ENCODE assay signal across 8 mouse cellular contexts in genomic region chr1:52630937-52631299, GRCm38 (mm10). TPM values are rescaled to one million over a fixed set of nuclear protein-coding genes. Genes with fewer than 3 reads are reported as not detected.
DNase-seq lines count a peak whose midpoint lies in the region; ATAC-seq lines count a peak whose summit lies in the region.

No protein-coding gene starts in this region.

- H3K27ac ChIP-seq in hindbrain, embryonic 16.5 days (ENCODE audit: low read depth, low read length): peak overlapping the region; percentile 93
- H3K27ac ChIP-seq in midbrain, embryonic 12.5 days (replicated peaks): peak overlapping the region; percentile 75

- H3K9ac ChIP-seq in hindbrain, embryonic 16.5 days (ENCODE audit: low read depth, low read length): peak overlapping the region; percentile 96
- peak overlapping the region; percentile 84 for H3K9ac ChIP-seq in midbrain, embryonic 12.5 days (replicated peaks)

- H3K36me3 ChIP-seq in hindbrain, embryonic 16.5 days (ENCODE audit: control insufficient read depth, insufficient read depth, low read length): no peaks in the 10 kb centered on the region
- 0 out of 2 replicates have a peak, but pooled peaks cover 6% of the 10 kb centered on the region for H3K36me3 ChIP-seq in midbrain, embryonic 12.5 days

- H3K4me2 ChIP-seq in hindbrain, embryonic 16.5 days (ENCODE audit: low read length): peak overlapping the region; percentile 65
- peak overlapping the region; percentile 60 for H3K4me2 ChIP-seq in midbrain, embryonic 12.5 days (replicated peaks)

- under 1% methylated on average over 6 of the region's 6 CpGs for WGBS in hindbrain, embryonic 16.5 days
- WGBS in midbrain, embryonic 12.5 days: 0% methylated on average over 6 of the region's 6 CpGs

- intact Hi-C loops in left cerebral cortex, postnatal 36 days (cut with DNase I): loop anchor here (5.0 to 10.0 kb wide), 3 partner anchors 134 to 486 kb away; no protein-coding TSS in a partner anchor

- H3K9me3 ChIP-seq in hindbrain, embryonic 16.5 days (ENCODE audit: control insufficient read depth, low read length): no peaks in the 10 kb centered on the region
- H3K9me3 ChIP-seq in midbrain, embryonic 12.5 days: no peaks in the 10 kb centered on the region

- peak overlapping the region; percentile 96 for H3K4me3 ChIP-seq in hindbrain, embryonic 16.5 days (ENCODE audit: low read length)
- peak overlapping the region; percentile 88 for H3K4me3 ChIP-seq in midbrain, embryonic 12.5 days

- peaks cover 11% of the 10 kb centered on the region for H3K4me1 ChIP-seq in hindbrain, embryonic 16.5 days (ENCODE audit: control insufficient read depth, insufficient read depth, low read depth, low read length)
- peaks cover 13% of the 10 kb centered on the region for H3K4me1 ChIP-seq in midbrain, embryonic 12.5 days

- no peaks in the 10 kb centered on the region for H3K27me3 ChIP-seq in hindbrain, embryonic 16.5 days (replicated peaks; ENCODE audit: control insufficient read depth, insufficient read depth, low read length)
- no peaks in the 10 kb centered on the region for H3K27me3 ChIP-seq in midbrain, embryonic 12.5 days

- ATAC-seq in cerebellum, adult (ENCODE audit: insufficient number of reproducible peaks, low FRiP score, low TSS enrichment): peak; percentile 80
- ATAC-seq in hindbrain, embryonic 16.5 days: peak; percentile 87
- peak; percentile 77 for ATAC-seq in midbrain, embryonic 12.5 days (ENCODE audit: low FRiP score, low read depth)

- no peak for DNase-seq in cerebellum, adult 11 months
- peak; percentile 66 for DNase-seq in 3T3-L1 (ENCODE audit: low read depth, low spot score)
- DNase-seq in embryo, embryonic 10.5 days (ENCODE audit: low spot score): peak; percentile 73
- no peak for DNase-seq in urinary bladder, postnatal 4 days (ENCODE audit: low spot score in 2 of 2)
- no peak for DNase-seq in left cerebral cortex, postnatal 36 days (ENCODE audit: low spot score in 2 of 2)

RNA-seq across cellular contexts. Expression of gene Nemp2, which starts 0.4 kb away (rescaled TPM):
- polyA plus RNA-seq in hindbrain, embryonic 16.5 days (2015; fragmentation: Nextera tagmentation; extraction: Ambion mirVana): 5.4 and 5.6 TPM in 2 replicates
- 9.7 and 11.5 TPM in 2 replicates for polyA plus RNA-seq in midbrain, embryonic 12.5 days (2016; fragmentation: Nextera tagmentation; extraction: Ambion mirVana)
- total RNA-seq in left cerebral cortex, postnatal 36 days (2021): 1 to 10 TPM; 3.3 to 5.3 TPM

Comparison
In these comparisons a context has a peak if more than half of its experiments do, and no peak if none do; other contexts are left out.
1. DNase-seq: peak in 3T3-L1 (single experiment) and embryo, embryonic 10.5 days (single experiment); none in cerebellum, adult 11 months (single experiment), urinary bladder, postnatal 4 days (0 of 2) and left cerebral cortex, postnatal 36 days (0 of 2).
2. Peak in every context shown above with its lines, with median percentiles within 50 percentile points of each other: ATAC-seq.